Mouse (Mus musculus) retina, embryonic 14.5 days (tissue): Measurements from ENCODE around the gene Ulk1.
"Not testable (repeated sequence)": the region's sequence is repeated elsewhere in the genome, so short reads cannot be mapped to it uniquely, and the experiment has no call there.

Experiments
- DNase-seq: peaks from one replicate; pipeline ENCODE4 v3.0.0-alpha.2; 2015; ENCODE audit warnings: low spot score

Ulk1 gene

GRCm38 (mm10) chr5:110809667-110810325, at the start of gene Ulk1:
TSS of gene Ulk1 (minus strand) at chr5:110810097.
- DNase-seq, result peak; percentile 100

GRCm38 (mm10) chr5:110859013-110859650, 49.2 kb upstream of the Ulk1 start:
- no peak for DNase-seq

GRCm38 (mm10) chr5:110857091-110857490, 47.2 kb upstream of the Ulk1 start:
- DNase-seq, result no peak

- no peak for DNase-seq
Measured at GRCm38 (mm10) chr5:110852990-110853389, 43.1 kb upstream of the Ulk1 start.

- DNase-seq, result no peak
Measured at GRCm38 (mm10) chr5:110841046-110841862, 31.4 kb upstream of the Ulk1 start.

- DNase-seq, result peak; percentile 60
Measured at GRCm38 (mm10) chr5:110840465-110840864, 30.6 kb upstream of the Ulk1 start.

- DNase-seq, result peak; percentile 98
Measured at GRCm38 (mm10) chr5:110839678-110840365, 29.9 kb upstream of the Ulk1 start, which contains the start of the genes Hscb and Chek2. TSS of gene Hscb (minus strand) at chr5:110839777. TSS of gene Chek2 (plus strand) at chr5:110839979.

GRCm38 (mm10) chr5:110839038-110839677, 29.3 kb upstream of the Ulk1 start:
- no peak for DNase-seq

GRCm38 (mm10) chr5:110838016-110838415, 28.1 kb upstream of the Ulk1 start:
- DNase-seq, result not testable (repeated sequence)

GRCm38 (mm10) chr5:110835959-110836358, 26.1 kb upstream of the Ulk1 start:
- peak; percentile 72 for DNase-seq

- no peak for DNase-seq
Measured at GRCm38 (mm10) chr5:110831036-110831720, 21.3 kb upstream of the Ulk1 start.

- DNase-seq, result no peak
Measured at GRCm38 (mm10) chr5:110827576-110827975, 17.7 kb upstream of the Ulk1 start.

- no peak for DNase-seq
Measured at GRCm38 (mm10) chr5:110826781-110827495, 17.0 kb upstream of the Ulk1 start.

GRCm38 (mm10) chr5:110824421-110824820, 14.5 kb upstream of the Ulk1 start:
- no peak for DNase-seq

- DNase-seq, result peak; percentile 51
Measured at GRCm38 (mm10) chr5:110808821-110809666, 853 bp downstream of the Ulk1 start.

- DNase-seq, result peak; percentile 88
Measured at GRCm38 (mm10) chr5:110808061-110808631, 1.8 kb downstream of the Ulk1 start.

GRCm38 (mm10) chr5:110807453-110807852, 2.4 kb downstream of the Ulk1 start:
- no peak for DNase-seq

GRCm38 (mm10) chr5:110806676-110807075, 3.2 kb downstream of the Ulk1 start:
- DNase-seq, result no peak

- DNase-seq, result no peak
Measured at GRCm38 (mm10) chr5:110806154-110806553, 3.7 kb downstream of the Ulk1 start.
